Mouse (Mus musculus): ENCODE measurements around the gene Zbtb20. TPM values are rescaled to one million over a fixed set of nuclear protein-coding genes. Genes with fewer than 3 reads are reported as not detected.

The Zbtb20 gene
- polyA plus RNA-seq, 1 experiment: 9.6 TPM

DNA sequence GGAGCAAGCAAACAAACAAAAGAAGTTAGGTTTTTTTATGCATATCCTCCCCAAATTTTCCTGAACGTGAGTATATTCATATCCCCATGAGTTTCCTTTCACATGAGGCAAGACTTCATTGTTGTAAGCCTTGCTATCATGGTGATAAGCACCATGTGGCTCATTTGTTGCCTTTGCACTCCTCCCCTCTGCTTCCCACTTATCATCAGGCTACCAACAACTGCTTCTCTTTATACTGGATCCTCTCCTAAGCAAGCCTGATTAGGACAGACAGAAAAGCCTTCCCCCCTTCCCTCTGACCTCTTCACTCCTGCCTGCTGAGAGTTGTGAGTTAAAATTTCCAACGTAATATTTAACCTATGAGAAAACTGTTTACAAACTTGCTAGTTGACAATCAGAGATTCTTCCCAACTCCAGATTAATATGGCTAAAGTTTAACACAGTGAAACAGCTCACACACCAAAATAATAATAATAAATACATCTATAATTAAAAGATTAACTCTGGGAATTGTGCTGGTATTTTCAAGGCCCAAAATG is 398.4 kb downstream of the Zbtb20 start:
- Histone ChIP-seq H3K36me3 (ENCODE audit: control insufficient read depth, insufficient read depth, low read length) (no peaks in the 10 kb centered on the region), H3K27ac (ENCODE audit: insufficient read depth, low read depth, low read length) (no peak overlapping the region), H3K4me1 (ENCODE audit: control insufficient read depth, insufficient read depth, insufficient read length, low read length) (no peaks in the 10 kb centered on the region), H3K27me3 (ENCODE audit: control insufficient read depth, insufficient read depth, low read length) (no peaks in the 10 kb centered on the region), H3K4me3 (ENCODE audit: low read depth, low read length) (no peak overlapping the region)
- TF ChIP-seq POLR2A (IDR thresholded peaks at IDR 0.05; ENCODE audit: low read depth, low read length): no peak
- 72% methylated on average over 2 of the region's 2 CpGs for WGBS

- Histone ChIP-seq H3K4me3 (ENCODE audit: low read depth, low read length) (no peak overlapping the region), H3K27ac (ENCODE audit: insufficient read depth, low read depth, low read length) (no peak overlapping the region), H3K27me3 (ENCODE audit: control insufficient read depth, insufficient read depth, low read length) (no peaks in the 10 kb centered on the region), H3K36me3 (ENCODE audit: control insufficient read depth, insufficient read depth, low read length) (no peaks in the 10 kb centered on the region), H3K4me1 (ENCODE audit: control insufficient read depth, insufficient read depth, insufficient read length, low read length) (no peaks in the 10 kb centered on the region)
- 93% methylated on average over 4 of the region's 4 CpGs for WGBS
- TF ChIP-seq POLR2A (IDR thresholded peaks at IDR 0.05; ENCODE audit: low read depth, low read length) (no peak), CTCF (IDR thresholded peaks at IDR 0.05; ENCODE audit: extremely low read depth, insufficient read length, insufficient replicate concordance, low read depth, low read length) (no peak)
Measured at GRCm38 (mm10) chr16:43276764-43277163, 401.1 kb downstream of the Zbtb20 start.

- WGBS: 93% methylated on average over 1 of the region's 1 CpGs
- TF ChIP-seq CTCF (IDR thresholded peaks at IDR 0.05; ENCODE audit: extremely low read depth, insufficient read length, insufficient replicate concordance, low read depth, low read length) (no peak), POLR2A (IDR thresholded peaks at IDR 0.05; ENCODE audit: low read depth, low read length) (no peak)
- Histone ChIP-seq H3K4me1 (ENCODE audit: control insufficient read depth, insufficient read depth, insufficient read length, low read length) (no peaks in the 10 kb centered on the region), H3K36me3 (ENCODE audit: control insufficient read depth, insufficient read depth, low read length) (no peaks in the 10 kb centered on the region), H3K4me3 (ENCODE audit: low read depth, low read length) (no peak overlapping the region), H3K27me3 (ENCODE audit: control insufficient read depth, insufficient read depth, low read length) (no peaks in the 10 kb centered on the region), H3K27ac (ENCODE audit: insufficient read depth, low read depth, low read length) (no peak overlapping the region)
Measured at GRCm38 (mm10) chr16:43286319-43286718, 410.6 kb downstream of the Zbtb20 start.

- TF ChIP-seq POLR2A (IDR thresholded peaks at IDR 0.05; ENCODE audit: low read depth, low read length) (no peak), CTCF (IDR thresholded peaks at IDR 0.05; ENCODE audit: extremely low read depth, insufficient read length, insufficient replicate concordance, low read depth, low read length) (no peak)
- no peaks in the 10 kb centered on the region for H3K4me1 ChIP-seq (ENCODE audit: control insufficient read depth, insufficient read depth, insufficient read length, low read length)
- H3K27ac ChIP-seq (ENCODE audit: insufficient read depth, low read depth, low read length): no peak overlapping the region
- 56% methylated on average over 1 of the region's 1 CpGs for WGBS
- no peaks in the 10 kb centered on the region for H3K36me3 ChIP-seq (ENCODE audit: control insufficient read depth, insufficient read depth, low read length)
- H3K27me3 ChIP-seq (ENCODE audit: control insufficient read depth, insufficient read depth, low read length): no peaks in the 10 kb centered on the region
- no peak overlapping the region for H3K4me3 ChIP-seq (ENCODE audit: low read depth, low read length)
Measured at GRCm38 (mm10) chr16:43286783-43287383, 411.2 kb downstream of the Zbtb20 start.

- no peak overlapping the region for H3K4me3 ChIP-seq (ENCODE audit: low read depth, low read length)
- TF ChIP-seq POLR2A (IDR thresholded peaks at IDR 0.05; ENCODE audit: low read depth, low read length) (no peak), CTCF (IDR thresholded peaks at IDR 0.05; ENCODE audit: extremely low read depth, insufficient read length, insufficient replicate concordance, low read depth, low read length) (no peak)
- H3K4me1 ChIP-seq (ENCODE audit: control insufficient read depth, insufficient read depth, insufficient read length, low read length): no peaks in the 10 kb centered on the region
- H3K36me3 ChIP-seq (ENCODE audit: control insufficient read depth, insufficient read depth, low read length): no peaks in the 10 kb centered on the region
- 78% methylated on average over 3 of the region's 3 CpGs for WGBS
- H3K27me3 ChIP-seq (ENCODE audit: control insufficient read depth, insufficient read depth, low read length): no peaks in the 10 kb centered on the region
- H3K27ac ChIP-seq (ENCODE audit: insufficient read depth, low read depth, low read length): no peak overlapping the region
Measured at GRCm38 (mm10) chr16:43291423-43291822, 415.7 kb downstream of the Zbtb20 start.

- H3K27ac ChIP-seq (ENCODE audit: insufficient read depth, low read depth, low read length): no peak overlapping the region
- H3K27me3 ChIP-seq (ENCODE audit: control insufficient read depth, insufficient read depth, low read length): no peaks in the 10 kb centered on the region
- TF ChIP-seq CTCF (IDR thresholded peaks at IDR 0.05; ENCODE audit: extremely low read depth, insufficient read length, insufficient replicate concordance, low read depth, low read length): no peak
- H3K4me3 ChIP-seq (ENCODE audit: low read depth, low read length): no peak overlapping the region
- 71% methylated on average over 5 of the region's 5 CpGs for WGBS
- no peaks in the 10 kb centered on the region for H3K36me3 ChIP-seq (ENCODE audit: control insufficient read depth, insufficient read depth, low read length)
- no peaks in the 10 kb centered on the region for H3K4me1 ChIP-seq (ENCODE audit: control insufficient read depth, insufficient read depth, insufficient read length, low read length)
Measured at GRCm38 (mm10) chr16:43297953-43298596, 422.4 kb downstream of the Zbtb20 start.

GRCm38 (mm10) chr16:43300420-43300819 is 424.7 kb downstream of the Zbtb20 start:
- 83% methylated on average over 3 of the region's 3 CpGs for WGBS
- no peak for TF ChIP-seq CTCF (IDR thresholded peaks at IDR 0.05; ENCODE audit: extremely low read depth, insufficient read length, insufficient replicate concordance, low read depth, low read length)
- no peak for TF ChIP-seq POLR2A (IDR thresholded peaks at IDR 0.05; ENCODE audit: low read depth, low read length)
- Histone ChIP-seq H3K4me3 (ENCODE audit: low read depth, low read length) (no peak overlapping the region), H3K36me3 (ENCODE audit: control insufficient read depth, insufficient read depth, low read length) (no peaks in the 10 kb centered on the region), H3K27me3 (ENCODE audit: control insufficient read depth, insufficient read depth, low read length) (no peaks in the 10 kb centered on the region), H3K4me1 (ENCODE audit: control insufficient read depth, insufficient read depth, insufficient read length, low read length) (no peaks in the 10 kb centered on the region), H3K27ac (ENCODE audit: insufficient read depth, low read depth, low read length) (no peak overlapping the region)

Data from small intestine, adult 2 months (tissue).